Mouse (Mus musculus) E14TG2a.4 (cell line): ENCODE measurements around the gene Ak4.

Experiments used
- H3K27me3 ChIP-seq: 2 replicates; pipeline ENCODE4 v1.6.1; 2014; ENCODE audit warnings: low read length, control low read depth; ENCODE audit not compliant: insufficient read depth
- H3K36me3 ChIP-seq: 2 replicates; pipeline ENCODE4 v1.6.1; 2014; ENCODE audit warnings: low read length, control low read depth; ENCODE audit not compliant: insufficient read depth
- H3K4me1 ChIP-seq: replicated peaks from 2 replicates; pipeline ENCODE4 v1.6.1; 2014; ENCODE audit warnings: low read depth, low read length, control low read depth
- H3K4me3 ChIP-seq: replicated peaks from 2 replicates; pipeline ENCODE4 v1.5.1; 2014; ENCODE audit warnings: mild to moderate bottlenecking, low read length
- H3K9me3 ChIP-seq: 2 replicates; pipeline ENCODE4 v1.6.1; 2014; ENCODE audit warnings: low read length, control low read depth
- CTCF ChIP-seq: conservative IDR thresholded peaks from 2 replicates; pipeline ENCODE4 v1.5.1; 2014; ENCODE audit warnings: low read length
- NANOG ChIP-seq: IDR thresholded peaks from 2 replicates; pipeline ENCODE4 v1.6.1; 2014; ENCODE audit warnings: borderline replicate concordance, low read length, mixed read lengths
- POU5F1 ChIP-seq: IDR thresholded peaks from 2 replicates; pipeline ENCODE4 v1.6.1; 2014; ENCODE audit warnings: low read length, borderline replicate concordance

The Ak4 gene

GRCm38 (mm10) chr4:101508431-101508830, 89.4 kb downstream of the Ak4 start:
- H3K4me3 ChIP-seq = peak overlapping the region; percentile 82
- peaks cover 53% of the 10 kb centered on the region for H3K4me1 ChIP-seq
- H3K9me3 ChIP-seq = no peaks in the 10 kb centered on the region
- TF ChIP-seq CTCF (no peak), POU5F1 (no peak), NANOG (peak; percentile 43; the same call in 1 of the 2 replicates)
- no peaks in the 10 kb centered on the region for H3K27me3 ChIP-seq
- no peaks in the 10 kb centered on the region for H3K36me3 ChIP-seq

DNA sequence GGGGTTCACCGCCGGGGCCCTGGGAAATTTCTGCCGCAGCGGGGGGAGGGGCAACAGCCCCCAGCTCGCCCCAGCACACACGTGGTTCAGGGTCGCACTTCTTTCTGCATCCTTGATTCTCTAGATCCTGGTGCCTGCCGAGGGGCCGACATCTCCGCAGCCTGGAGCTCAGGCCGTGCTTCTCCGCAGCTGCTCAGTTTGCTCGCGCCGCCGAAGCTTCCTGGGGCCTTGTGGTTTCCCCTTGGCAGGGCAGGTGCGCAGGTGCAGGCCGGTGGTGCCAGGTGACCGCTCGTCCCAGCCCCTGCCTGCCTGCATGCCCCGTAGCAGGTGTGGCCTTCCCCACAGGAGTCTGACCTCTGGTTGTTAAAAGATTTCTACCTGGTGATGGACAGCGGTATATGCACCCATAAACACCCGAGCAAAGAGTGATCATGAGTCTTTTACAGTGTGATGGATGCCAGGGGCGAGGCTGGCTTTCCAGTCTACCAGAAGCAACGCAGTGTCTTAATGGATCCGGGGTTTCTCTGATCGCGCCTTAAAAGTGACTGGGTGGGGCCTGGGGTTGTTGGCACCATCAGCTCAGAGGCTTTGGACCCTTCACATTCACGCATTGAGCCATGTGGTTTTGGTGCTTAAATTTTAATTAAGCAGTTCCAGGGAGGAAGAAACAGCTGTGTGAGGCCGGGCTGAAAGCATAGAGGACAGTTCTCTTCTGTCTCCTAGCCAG, 89.9 kb downstream of the Ak4 start:
- no peaks in the 10 kb centered on the region for H3K27me3 ChIP-seq
- H3K9me3 ChIP-seq = no peaks in the 10 kb centered on the region
- H3K4me1 ChIP-seq = peaks cover 52% of the 10 kb centered on the region
- TF ChIP-seq CTCF (no peak), POU5F1 (no peak), NANOG (no peak)
- H3K4me3 ChIP-seq = peak overlapping the region; percentile 82
- H3K36me3 ChIP-seq = no peaks in the 10 kb centered on the region

DNA sequence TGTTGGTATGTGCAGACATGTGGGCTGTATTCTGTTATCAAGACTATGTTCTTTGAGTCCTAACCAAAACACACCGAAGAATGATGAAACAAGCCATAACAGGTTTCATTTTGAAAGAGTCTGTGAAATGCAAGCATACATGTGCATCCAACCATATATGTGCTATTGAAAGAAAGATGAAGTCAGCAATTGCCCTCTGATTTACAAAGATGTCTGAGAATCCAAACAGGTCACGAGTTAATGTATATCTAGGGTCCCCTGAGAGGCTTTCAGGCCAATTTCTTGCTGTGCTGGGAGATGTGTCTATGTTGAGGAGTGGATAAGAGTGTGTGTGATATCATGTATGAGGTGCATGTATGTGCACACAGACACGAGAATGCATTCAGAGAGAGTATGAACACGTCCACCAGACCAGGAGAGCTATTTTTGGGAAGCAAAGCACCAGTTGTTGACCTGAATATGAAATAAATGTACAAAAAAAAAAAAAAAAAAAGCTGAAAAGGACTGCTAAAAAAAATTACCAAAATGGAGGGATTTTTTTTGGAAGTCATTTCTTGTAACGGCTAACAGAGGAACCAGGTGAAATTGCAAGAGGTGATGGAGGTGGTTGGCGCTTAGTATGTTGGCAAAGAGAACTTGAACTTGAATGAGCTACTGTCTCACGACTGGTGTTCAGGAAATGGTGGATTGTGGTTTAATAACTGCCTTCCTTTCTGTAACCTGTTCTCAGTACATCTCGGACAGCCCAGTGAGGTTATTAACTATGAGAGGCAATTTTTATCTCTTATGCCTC, 91.2 kb downstream of the Ak4 start:
- Histone ChIP-seq H3K27me3 (no peaks in the 10 kb centered on the region), H3K36me3 (peaks cover 5% of the 10 kb centered on the region; the same call in 1 of the 2 replicates), H3K9me3 (peaks cover 6% of the 10 kb centered on the region), H3K4me1 (peaks cover 39% of the 10 kb centered on the region), H3K4me3 (peak overlapping the region; percentile 82; the same call in 1 of the 2 replicates)
- no peak for TF ChIP-seq CTCF
- TF ChIP-seq POU5F1 = no peak
- no peak for TF ChIP-seq NANOG

DNA sequence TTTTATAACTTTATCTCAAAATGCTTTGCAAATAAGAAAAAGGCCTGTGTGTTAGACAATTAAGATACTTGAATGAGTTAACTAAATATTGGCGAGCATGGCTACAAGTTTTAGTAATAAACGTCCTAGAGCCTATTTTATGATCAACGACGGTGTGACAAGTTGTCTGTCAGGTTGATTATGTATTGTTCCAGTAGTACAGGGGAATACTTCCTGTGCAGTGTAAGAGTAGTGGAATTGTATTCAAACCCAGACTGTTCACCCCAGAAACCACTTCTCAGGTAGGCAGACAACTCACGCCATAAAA, 91.8 kb downstream of the Ak4 start:
- TF ChIP-seq NANOG (no peak), CTCF (no peak), POU5F1 (no peak)
- H3K4me3 ChIP-seq = no peak overlapping the region
- H3K9me3 ChIP-seq = peaks cover 6% of the 10 kb centered on the region
- peaks cover 34% of the 10 kb centered on the region for H3K4me1 ChIP-seq
- peaks cover 5% of the 10 kb centered on the region; the same call in 1 of the 2 replicates for H3K36me3 ChIP-seq
- no peaks in the 10 kb centered on the region for H3K27me3 ChIP-seq

- Histone ChIP-seq H3K4me3 (no peak overlapping the region), H3K9me3 (peaks cover 6% of the 10 kb centered on the region), H3K27me3 (no peaks in the 10 kb centered on the region), H3K36me3 (peaks cover 5% of the 10 kb centered on the region; the same call in 1 of the 2 replicates), H3K4me1 (peaks cover 31% of the 10 kb centered on the region)
- TF ChIP-seq CTCF (no peak), NANOG (no peak), POU5F1 (no peak)
Measured at GRCm38 (mm10) chr4:101511768-101512521, 92.9 kb downstream of the Ak4 start.

DNA sequence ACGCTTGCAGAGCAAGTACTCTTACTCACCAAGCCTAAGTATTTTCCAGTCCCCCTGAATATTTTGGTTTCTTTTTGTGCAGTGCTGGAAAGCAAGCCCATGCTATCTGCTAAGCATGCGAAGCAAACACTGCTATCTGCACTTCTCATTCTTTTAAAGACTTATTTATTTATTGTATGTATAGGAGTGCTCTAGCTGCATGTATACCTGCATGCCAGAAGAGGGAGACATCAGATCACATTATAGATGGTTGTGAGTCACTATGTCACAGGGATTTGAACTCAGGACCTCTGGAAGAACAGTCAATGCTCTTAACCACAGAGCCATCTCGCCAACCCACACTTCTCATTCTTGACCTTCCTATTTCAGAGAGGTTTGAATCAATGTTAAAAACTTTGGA, 94.2 kb downstream of the Ak4 start:
- TF ChIP-seq POU5F1 (no peak), CTCF (0 out of 2 replicates have a peak, but pooled peaks have one; percentile 17), NANOG (no peak)
- Histone ChIP-seq H3K27me3 (no peaks in the 10 kb centered on the region), H3K36me3 (peaks cover 5% of the 10 kb centered on the region; the same call in 1 of the 2 replicates), H3K9me3 (peaks cover 6% of the 10 kb centered on the region), H3K4me1 (peaks cover 27% of the 10 kb centered on the region), H3K4me3 (no peak overlapping the region)

DNA sequence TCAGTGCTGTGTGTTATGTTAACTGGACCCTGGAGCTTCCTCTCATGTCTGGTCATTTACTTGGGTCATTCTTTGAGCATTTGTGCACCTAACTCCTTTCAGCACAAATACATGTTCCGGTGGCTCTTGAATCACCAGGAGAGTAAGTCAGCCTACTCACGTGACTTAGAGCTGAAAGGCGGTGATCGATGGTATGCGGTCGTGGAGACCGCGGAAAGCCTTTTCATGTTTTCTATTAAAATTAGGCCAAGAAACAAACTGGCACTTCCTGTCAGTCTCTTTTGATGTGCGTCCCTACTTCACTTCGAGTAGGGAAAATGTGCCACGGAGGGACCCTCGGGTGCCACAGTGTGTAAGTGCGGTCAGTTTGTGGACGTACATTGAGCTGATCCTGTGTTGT, 96.8 kb downstream of the Ak4 start:
- H3K36me3 ChIP-seq = peaks cover 16% of the 10 kb centered on the region
- H3K4me3 ChIP-seq = no peak overlapping the region
- TF ChIP-seq POU5F1 (no peak), NANOG (no peak), CTCF (no peak)
- no peaks in the 10 kb centered on the region for H3K27me3 ChIP-seq
- peaks cover 10% of the 10 kb centered on the region for H3K4me1 ChIP-seq
- peaks cover 6% of the 10 kb centered on the region for H3K9me3 ChIP-seq
